Comparison of ENCODE assay signal across 7 mouse cellular contexts in the genomic region with DNA sequence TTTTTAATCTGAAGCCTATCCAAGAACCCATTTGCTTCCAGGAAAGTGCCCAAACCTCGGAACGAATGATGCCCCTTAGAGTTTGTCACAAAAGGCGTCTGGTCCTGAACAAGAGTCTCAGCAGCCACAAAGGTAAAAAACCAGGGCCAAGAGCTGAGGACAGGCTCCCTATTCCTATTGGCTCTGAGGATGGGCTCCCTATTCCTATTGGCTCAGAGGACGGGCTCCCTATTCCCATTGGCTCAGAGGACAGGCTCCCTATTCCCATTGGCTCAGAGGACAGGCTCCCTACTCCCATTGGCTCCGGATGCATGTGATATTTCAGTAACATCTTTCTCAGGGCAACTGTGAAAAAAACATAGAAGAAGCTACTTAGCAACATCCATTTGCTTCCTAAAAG. TPM values are rescaled to one million over a fixed set of nuclear protein-coding genes. Genes with fewer than 3 reads are reported as not detected.
DNase-seq lines count a peak whose midpoint lies in the region; ATAC-seq and TF ChIP-seq lines count a peak whose summit lies in the region.

No protein-coding gene starts in this region.

- H3K4me2 ChIP-seq in lung, embryonic 14.5 days, result peak overlapping the region; percentile 40
- H3K4me2 ChIP-seq in forebrain, embryonic 16.5 days (ENCODE audit: low read length), result no peak overlapping the region

- H3K27me3 ChIP-seq in lung, embryonic 14.5 days (ENCODE audit: insufficient read depth, low read length), result no peaks in the 10 kb centered on the region
- H3K27me3 ChIP-seq in forebrain, embryonic 16.5 days (replicated peaks; ENCODE audit: control insufficient read depth, insufficient read depth, low read length), result no peaks in the 10 kb centered on the region

- H3K36me3 ChIP-seq in lung, embryonic 14.5 days (ENCODE audit: insufficient read depth), result peaks cover 29% of the 10 kb centered on the region
- 0 out of 2 replicates have a peak, but pooled peaks cover 5% of the 10 kb centered on the region for H3K36me3 ChIP-seq in forebrain, embryonic 16.5 days (ENCODE audit: control insufficient read depth, insufficient read depth)

- peak; percentile 74; the same call in 1 of the 2 replicates for ATAC-seq in lung, embryonic 14.5 days (ENCODE audit: insufficient read depth)
- ATAC-seq in forebrain, embryonic 16.5 days, result 0 out of 2 replicates have a peak, but pooled peaks have one; percentile 48

- peak overlapping the region; percentile 15; the same call in 1 of the 2 replicates for H3K4me3 ChIP-seq in lung, embryonic 14.5 days (ENCODE audit: low read depth, low read length)
- H3K4me3 ChIP-seq in forebrain, embryonic 16.5 days (replicated peaks; ENCODE audit: low read length), result no peak overlapping the region

- no peaks in the 10 kb centered on the region for H3K9me3 ChIP-seq in lung, embryonic 14.5 days (ENCODE audit: low read depth, low read length)
- H3K9me3 ChIP-seq in forebrain, embryonic 16.5 days (ENCODE audit: control insufficient read depth, low read length), result no peaks in the 10 kb centered on the region

- no peak overlapping the region for H3K9ac ChIP-seq in lung, embryonic 14.5 days
- no peak overlapping the region for H3K9ac ChIP-seq in forebrain, embryonic 16.5 days (replicated peaks; ENCODE audit: low read depth, low read length)

- peak overlapping the region; percentile 71; the same call in 1 of the 2 replicates for H3K27ac ChIP-seq in lung, embryonic 14.5 days (ENCODE audit: low read depth)
- no peak overlapping the region for H3K27ac ChIP-seq in forebrain, embryonic 16.5 days (ENCODE audit: low read length)

- H3K4me1 ChIP-seq in lung, embryonic 14.5 days (ENCODE audit: insufficient read depth), result peaks cover 11% of the 10 kb centered on the region; the same call in 1 of the 2 replicates
- H3K4me1 ChIP-seq in forebrain, embryonic 16.5 days (replicated peaks; ENCODE audit: control insufficient read depth, insufficient read depth, low read length), result peaks cover 39% of the 10 kb centered on the region

- no peak for TF ChIP-seq CTCF in lung, embryonic 14.5 days (IDR thresholded peaks at IDR 0.05; ENCODE audit: low read depth)

- WGBS in lung, embryonic 14.5 days, result 71% methylated on average over 5 of the region's 5 CpGs
- WGBS in forebrain, embryonic 16.5 days, result 73% methylated on average over 5 of the region's 5 CpGs

- peak; percentile 64 for DNase-seq in lung, embryonic 14.5 days
- no peak for DNase-seq in lung, adult 18-20 months
- DNase-seq in R1 (ENCODE audit: low read depth, low spot score), result peak; percentile 95
- peak; percentile 48 for DNase-seq in lung, postnatal 10 days
- DNase-seq in right cerebral cortex, postnatal 14 days, result no peak
- no peak for DNase-seq in ovary, adult 18-20 months (ENCODE audit: low spot score)

RNA-seq across cellular contexts. Expression of gene Igf2bp3, which starts 5.8 kb away (rescaled TPM):
- polyA plus RNA-seq in lung, embryonic 14.5 days (2014; fragmentation: Nextera tagmentation; extraction: Ambion mirVana), result 62.4 and 67.5 TPM in 2 replicates
- 34.1 and 39.0 TPM in 2 replicates for polyA plus RNA-seq in forebrain, embryonic 16.5 days (2015; fragmentation: Nextera tagmentation; extraction: Ambion mirVana)

RNA-seq across cellular contexts. Expression of gene Tra2a, which starts 54.9 kb away (rescaled TPM):
- 47.8 and 51.6 TPM in 2 replicates for polyA plus RNA-seq in lung, embryonic 14.5 days (2014; fragmentation: Nextera tagmentation; extraction: Ambion mirVana)
- polyA plus RNA-seq in forebrain, embryonic 16.5 days (2015; fragmentation: Nextera tagmentation; extraction: Ambion mirVana), result 154 and 163 TPM in 2 replicates

Comparison
In these comparisons a context has a peak if more than half of its experiments do, and no peak if none do; other contexts are left out.
1. DNase-seq: peak in lung, embryonic 14.5 days (single experiment), R1 (single experiment) and lung, postnatal 10 days (single experiment); none in lung, adult 18-20 months (0 of 2), right cerebral cortex, postnatal 14 days (single experiment) and ovary, adult 18-20 months (single experiment).